Mouse (Mus musculus): ENCODE results near the gene Olfr1206. TPM values are rescaled to one million over a fixed set of nuclear protein-coding genes. Genes with fewer than 3 reads are reported as not detected.

Olfr1206 gene
- polyA plus RNA-seq (2015; fragmentation: Nextera tagmentation; extraction: Ambion mirVana), result not detected in 2 replicates

- no peaks in the 10 kb centered on the region for H3K4me1 ChIP-seq (replicated peaks; ENCODE audit: control insufficient read depth, insufficient read depth, low read length)
- H3K9ac ChIP-seq (replicated peaks; ENCODE audit: low read depth, low read length), result no peak within 1 kb of the TSS
- no peaks in the 10 kb centered on the region for H3K9me3 ChIP-seq (ENCODE audit: control insufficient read depth, low read length)
- no peaks in the 10 kb centered on the region for H3K36me3 ChIP-seq (ENCODE audit: control insufficient read depth, insufficient read depth)
- WGBS, result 88% methylated on average over 2 of the region's 2 CpGs
- no peak within 1 kb of the TSS for H3K4me3 ChIP-seq (replicated peaks; ENCODE audit: low read length)
- ATAC-seq, result no peak
- no peak within 1 kb of the TSS for H3K4me2 ChIP-seq (ENCODE audit: low read length)
- H3K27ac ChIP-seq (ENCODE audit: low read length), result no peak within 1 kb of the TSS
- H3K27me3 ChIP-seq (replicated peaks; ENCODE audit: control insufficient read depth, insufficient read depth, low read length), result no peaks in the 10 kb centered on the region
These were observed at the start of gene Olfr1206 for GRCm38 (mm10) chr2:88862931-88863330. Olfr1206 (plus strand) TSS chr2:88863231.

- no peaks in the 10 kb centered on the region for H3K27me3 ChIP-seq (replicated peaks; ENCODE audit: control insufficient read depth, insufficient read depth, low read length)
- no peak within 1 kb of the TSS for H3K4me2 ChIP-seq (ENCODE audit: low read length)
- no peak within 1 kb of the TSS for H3K9ac ChIP-seq (replicated peaks; ENCODE audit: low read depth, low read length)
- no peaks in the 10 kb centered on the region for H3K9me3 ChIP-seq (ENCODE audit: control insufficient read depth, low read length)
- ATAC-seq, result no peak
- no peak within 1 kb of the TSS for H3K27ac ChIP-seq (ENCODE audit: low read length)
- H3K4me3 ChIP-seq (replicated peaks; ENCODE audit: low read length), result no peak within 1 kb of the TSS
- H3K36me3 ChIP-seq (ENCODE audit: control insufficient read depth, insufficient read depth), result no peaks in the 10 kb centered on the region
- WGBS, result 84% methylated on average over 1 of the region's 1 CpGs
- H3K4me1 ChIP-seq (replicated peaks; ENCODE audit: control insufficient read depth, insufficient read depth, low read length), result no peaks in the 10 kb centered on the region
These were observed 48.8 kb upstream of the Olfr1206 start, which contains the start of gene Olfr1202 for GRCm38 (mm10) chr2:88814196-88814595. Olfr1202 (plus strand) TSS chr2:88814496.

GRCm38 (mm10) chr2:88829437-88829836, 33.6 kb upstream of the Olfr1206 start, which contains the start of gene Olfr1205:
Olfr1205 (plus strand) TSS chr2:88829737.
- Histone ChIP-seq H3K9ac (replicated peaks; ENCODE audit: low read depth, low read length) (no peak within 1 kb of the TSS), H3K4me3 (replicated peaks; ENCODE audit: low read length) (no peak within 1 kb of the TSS), H3K27ac (ENCODE audit: low read length) (no peak within 1 kb of the TSS), H3K27me3 (replicated peaks; ENCODE audit: control insufficient read depth, insufficient read depth, low read length) (no peaks in the 10 kb centered on the region), H3K9me3 (ENCODE audit: control insufficient read depth, low read length) (no peaks in the 10 kb centered on the region), H3K4me1 (replicated peaks; ENCODE audit: control insufficient read depth, insufficient read depth, low read length) (no peaks in the 10 kb centered on the region), H3K4me2 (ENCODE audit: low read length) (no peak within 1 kb of the TSS), H3K36me3 (ENCODE audit: control insufficient read depth, insufficient read depth) (no peaks in the 10 kb centered on the region)
- ATAC-seq, result no peak
- 94% methylated on average over 2 of the region's 2 CpGs for WGBS

- Histone ChIP-seq H3K9ac (replicated peaks; ENCODE audit: low read depth, low read length) (no peak overlapping the region), H3K36me3 (ENCODE audit: control insufficient read depth, insufficient read depth) (no peaks in the 10 kb centered on the region), H3K4me2 (ENCODE audit: low read length) (no peak overlapping the region), H3K4me1 (replicated peaks; ENCODE audit: control insufficient read depth, insufficient read depth, low read length) (no peaks in the 10 kb centered on the region), H3K9me3 (ENCODE audit: control insufficient read depth, low read length) (no peaks in the 10 kb centered on the region), H3K4me3 (replicated peaks; ENCODE audit: low read length) (no peak overlapping the region), H3K27me3 (replicated peaks; ENCODE audit: control insufficient read depth, insufficient read depth, low read length) (no peaks in the 10 kb centered on the region), H3K27ac (ENCODE audit: low read length) (no peak overlapping the region)
- WGBS, result 90% methylated on average over 2 of the region's 2 CpGs
- ATAC-seq, result no peak
These were observed 24.6 kb upstream of the Olfr1206 start for GRCm38 (mm10) chr2:88838477-88838876.

GRCm38 (mm10) chr2:88848992-88849391, 14.0 kb upstream of the Olfr1206 start, which contains the start of gene Olfr1204:
Olfr1204 (plus strand) TSS chr2:88849292.
- Histone ChIP-seq H3K4me1 (replicated peaks; ENCODE audit: control insufficient read depth, insufficient read depth, low read length) (no peaks in the 10 kb centered on the region), H3K27me3 (replicated peaks; ENCODE audit: control insufficient read depth, insufficient read depth, low read length) (no peaks in the 10 kb centered on the region), H3K9ac (replicated peaks; ENCODE audit: low read depth, low read length) (no peak within 1 kb of the TSS), H3K4me3 (replicated peaks; ENCODE audit: low read length) (no peak within 1 kb of the TSS), H3K4me2 (ENCODE audit: low read length) (no peak within 1 kb of the TSS), H3K36me3 (ENCODE audit: control insufficient read depth, insufficient read depth) (no peaks in the 10 kb centered on the region), H3K9me3 (ENCODE audit: control insufficient read depth, low read length) (no peaks in the 10 kb centered on the region), H3K27ac (ENCODE audit: low read length) (no peak within 1 kb of the TSS)
- 95% methylated on average over 1 of the region's 1 CpGs for WGBS
- no peak for ATAC-seq

- Histone ChIP-seq H3K4me1 (replicated peaks; ENCODE audit: control insufficient read depth, insufficient read depth, low read length) (no peaks in the 10 kb centered on the region), H3K36me3 (ENCODE audit: control insufficient read depth, insufficient read depth) (no peaks in the 10 kb centered on the region), H3K4me3 (replicated peaks; ENCODE audit: low read length) (no peak within 1 kb of the TSS), H3K4me2 (ENCODE audit: low read length) (no peak within 1 kb of the TSS), H3K9ac (replicated peaks; ENCODE audit: low read depth, low read length) (no peak within 1 kb of the TSS), H3K27me3 (replicated peaks; ENCODE audit: control insufficient read depth, insufficient read depth, low read length) (no peaks in the 10 kb centered on the region), H3K27ac (ENCODE audit: low read length) (no peak within 1 kb of the TSS), H3K9me3 (ENCODE audit: control insufficient read depth, low read length) (no peaks in the 10 kb centered on the region)
- no peak for ATAC-seq
These were observed 39.2 kb downstream of the Olfr1206 start, which contains the start of gene Olfr1208 for GRCm38 (mm10) chr2:88902211-88902610. Olfr1208 (minus strand) TSS chr2:88902311.

GRCm38 (mm10) chr2:88915057-88915456, 52.0 kb downstream of the Olfr1206 start, which contains the start of gene Olfr1209:
Olfr1209 (minus strand) TSS chr2:88915157.
- Histone ChIP-seq H3K9me3 (ENCODE audit: control insufficient read depth, low read length) (no peaks in the 10 kb centered on the region), H3K27me3 (replicated peaks; ENCODE audit: control insufficient read depth, insufficient read depth, low read length) (no peaks in the 10 kb centered on the region), H3K9ac (replicated peaks; ENCODE audit: low read depth, low read length) (no peak within 1 kb of the TSS), H3K27ac (ENCODE audit: low read length) (no peak within 1 kb of the TSS), H3K4me3 (replicated peaks; ENCODE audit: low read length) (no peak within 1 kb of the TSS), H3K4me1 (replicated peaks; ENCODE audit: control insufficient read depth, insufficient read depth, low read length) (no peaks in the 10 kb centered on the region), H3K4me2 (ENCODE audit: low read length) (no peak within 1 kb of the TSS), H3K36me3 (ENCODE audit: control insufficient read depth, insufficient read depth) (no peaks in the 10 kb centered on the region)
- ATAC-seq, result no peak
- WGBS, result 90% methylated on average over 3 of the region's 3 CpGs

Other genes starting within 250 kb of the Olfr1206 start
- gene Olfr1191-ps1, start 222.7 kb upstream of the Olfr1206 start, polyA plus RNA-seq (2015; fragmentation: Nextera tagmentation; extraction: Ambion mirVana), result not detected in 2 replicates
- gene Olfr1192-ps1, start 214.7 kb upstream of the Olfr1206 start, polyA plus RNA-seq (2015; fragmentation: Nextera tagmentation; extraction: Ambion mirVana), result not detected in 2 replicates
- not detected in 2 replicates for gene Olfr1193, start 187.6 kb upstream of the Olfr1206 start, polyA plus RNA-seq (2015; fragmentation: Nextera tagmentation; extraction: Ambion mirVana)
- gene Olfr1195, start 174.0 kb upstream of the Olfr1206 start, polyA plus RNA-seq (2015; fragmentation: Nextera tagmentation; extraction: Ambion mirVana), result not detected in 2 replicates
- not detected in 2 replicates for gene Olfr1196, start 158.6 kb upstream of the Olfr1206 start, polyA plus RNA-seq (2015; fragmentation: Nextera tagmentation; extraction: Ambion mirVana)
- not detected in 2 replicates for gene Olfr1197, start 130.9 kb upstream of the Olfr1206 start, polyA plus RNA-seq (2015; fragmentation: Nextera tagmentation; extraction: Ambion mirVana)
- gene Olfr1198, start 111.9 kb upstream of the Olfr1206 start, polyA plus RNA-seq (2015; fragmentation: Nextera tagmentation; extraction: Ambion mirVana), result not detected in 2 replicates
- not detected in 2 replicates for gene Olfr1199, start 102.8 kb upstream of the Olfr1206 start, polyA plus RNA-seq (2015; fragmentation: Nextera tagmentation; extraction: Ambion mirVana)
- gene Olfr1200, start 92.7 kb upstream of the Olfr1206 start, polyA plus RNA-seq (2015; fragmentation: Nextera tagmentation; extraction: Ambion mirVana), result not detected in 2 replicates
- gene Olfr1201, start 70.2 kb upstream of the Olfr1206 start, polyA plus RNA-seq (2015; fragmentation: Nextera tagmentation; extraction: Ambion mirVana), result not detected in 2 replicates
- gene Olfr1202, start 48.7 kb upstream of the Olfr1206 start, polyA plus RNA-seq (2015; fragmentation: Nextera tagmentation; extraction: Ambion mirVana), result not detected in 2 replicates
- not detected in 2 replicates for gene Olfr1205, start 33.5 kb upstream of the Olfr1206 start, polyA plus RNA-seq (2015; fragmentation: Nextera tagmentation; extraction: Ambion mirVana)
- gene Olfr1204, start 13.9 kb upstream of the Olfr1206 start, polyA plus RNA-seq (2015; fragmentation: Nextera tagmentation; extraction: Ambion mirVana), result not detected in 2 replicates
- gene Olfr1208, start 39.1 kb downstream of the Olfr1206 start, polyA plus RNA-seq (2015; fragmentation: Nextera tagmentation; extraction: Ambion mirVana), result not detected in 2 replicates
- gene Olfr1209, start 51.9 kb downstream of the Olfr1206 start, polyA plus RNA-seq (2015; fragmentation: Nextera tagmentation; extraction: Ambion mirVana), result not detected in 2 replicates
- not detected in 2 replicates for gene Olfr1211, start 74.9 kb downstream of the Olfr1206 start, polyA plus RNA-seq (2015; fragmentation: Nextera tagmentation; extraction: Ambion mirVana)
- gene Olfr1212, start 90.7 kb downstream of the Olfr1206 start, polyA plus RNA-seq (2015; fragmentation: Nextera tagmentation; extraction: Ambion mirVana), result not detected in 2 replicates
- gene Gm13762, start 117.0 kb downstream of the Olfr1206 start, polyA plus RNA-seq (2015; fragmentation: Nextera tagmentation; extraction: Ambion mirVana), result not detected in 2 replicates
- not detected in 2 replicates for gene Olfr1214, start 129.4 kb downstream of the Olfr1206 start, polyA plus RNA-seq (2015; fragmentation: Nextera tagmentation; extraction: Ambion mirVana)
- not detected in 2 replicates for gene Olfr1215, start 143.7 kb downstream of the Olfr1206 start, polyA plus RNA-seq (2015; fragmentation: Nextera tagmentation; extraction: Ambion mirVana)
- gene Olfr1216, start 155.1 kb downstream of the Olfr1206 start, polyA plus RNA-seq (2015; fragmentation: Nextera tagmentation; extraction: Ambion mirVana), result not detected in 2 replicates
- gene Olfr1217, start 168.8 kb downstream of the Olfr1206 start, polyA plus RNA-seq (2015; fragmentation: Nextera tagmentation; extraction: Ambion mirVana), result not detected in 2 replicates
- not detected in 2 replicates for gene Olfr1218, start 198.0 kb downstream of the Olfr1206 start, polyA plus RNA-seq (2015; fragmentation: Nextera tagmentation; extraction: Ambion mirVana)
- gene Olfr1219, start 220.3 kb downstream of the Olfr1206 start, polyA plus RNA-seq (2015; fragmentation: Nextera tagmentation; extraction: Ambion mirVana), result not detected in 2 replicates
- gene Olfr1220, start 243.6 kb downstream of the Olfr1206 start, polyA plus RNA-seq (2015; fragmentation: Nextera tagmentation; extraction: Ambion mirVana), result not detected in 2 replicates